Mouse (Mus musculus) heart, embryonic 16.5 days (tissue): ENCODE results near the gene Mpst. TPM values are rescaled to one million over a fixed set of nuclear protein-coding genes. Genes with fewer than 3 reads are reported as not detected.
A peak's percentile ranks its signal among the peaks of the same experiment; 100 is the strongest.

ENCODE experiments used
- ATAC-seq: fragments of 200-750 bp; cut with Nextera tagmentation; replicated peaks from 2 replicates; pipeline ENCODE4 v1.8.0; 2017; ENCODE audit warnings: moderate number of reproducible peaks; ENCODE audit not compliant: insufficient read depth, low FRiP score; ENCODE audit errors: extremely low read depth
- H3K27ac ChIP-seq: fragments of 300-500 bp; sonication (generic); 2 replicates; pipeline ENCODE4 v1.5.1; 2014; ENCODE audit warnings: mild to moderate bottlenecking, low read length, control low read depth, moderate library complexity
- H3K27me3 ChIP-seq: fragments of 300-500 bp; sonication (generic); 2 replicates; pipeline ENCODE4 v1.6.1; 2014; ENCODE audit warnings: low read length, mixed read lengths; ENCODE audit not compliant: control insufficient read depth, insufficient read depth
- H3K36me3 ChIP-seq: fragments of 300-500 bp; sonication (generic); 2 replicates; pipeline ENCODE4 v1.6.1; 2014; ENCODE audit not compliant: control insufficient read depth, insufficient read depth
- H3K4me1 ChIP-seq: fragments of 300-500 bp; sonication (generic); 2 replicates; pipeline ENCODE4 v1.6.1; 2014; ENCODE audit warnings: low read length, mixed read lengths; ENCODE audit not compliant: control insufficient read depth, insufficient read depth
- H3K4me2 ChIP-seq: fragments of 300-500 bp; sonication (generic); 2 replicates; pipeline ENCODE4 v1.6.1; 2014; ENCODE audit warnings: low read depth, mild to moderate bottlenecking, control low read depth, low read length
- H3K4me3 ChIP-seq: fragments of 300-500 bp; sonication (generic); 2 replicates; pipeline ENCODE4 v1.5.1; 2014; ENCODE audit warnings: mild to moderate bottlenecking, control low read depth, low read length
- H3K9ac ChIP-seq: fragments of 300-500 bp; sonication (generic); 2 replicates; pipeline ENCODE4 v1.6.1; 2014; ENCODE audit warnings: low read length, control low read depth
- H3K9me3 ChIP-seq: fragments of 300-500 bp; sonication (generic); replicated peaks from 2 replicates; pipeline ENCODE4 v1.6.1; 2016; ENCODE audit warnings: low read length; ENCODE audit not compliant: control insufficient read depth
- WGBS: fragments of 180-500 bp; shearing (Covaris S2); extraction: QIAGEN DNeasy Blood & Tissue Kit; methylation state at CpG from one replicate; pipeline ENCODE4 v1.1.7; 2014; 5-methylcytosine and 5-hydroxymethylcytosine counted together
- polyA plus RNA-seq: library from polyadenylated mRNA; unstranded; fragments of >200 nt; fragmentation: Nextera tagmentation; extraction: Ambion mirVana; gene quantifications from 2 replicates; pipeline ENCODE4 v1.2.1, GENCODE M21; 2015

The Mpst gene
- polyA plus RNA-seq, 1 experiment from 2014 or later: 2.1 TPM

- H3K36me3 ChIP-seq: no peaks in the 10 kb centered on the region
- no peaks in the 10 kb centered on the region for H3K4me1 ChIP-seq
- H3K27me3 ChIP-seq: no peaks in the 10 kb centered on the region
- no peak within 1 kb of the TSS for H3K27ac ChIP-seq
- no peak for ATAC-seq
- no peak within 1 kb of the TSS for H3K4me3 ChIP-seq
- H3K4me2 ChIP-seq: no peak within 1 kb of the TSS
- 82% methylated on average over 8 of the region's 8 CpGs for WGBS
- H3K9ac ChIP-seq: no peak within 1 kb of the TSS
- H3K9me3 ChIP-seq: no peaks in the 10 kb centered on the region
Measured at GRCm38 (mm10) chr15:78395478-78395962, 10.7 kb upstream of the Mpst start, which contains the start of gene Tex33. TSS of gene Tex33 (minus strand) at chr15:78395912.

- Histone ChIP-seq H3K4me3 (no peak overlapping the region), H3K9ac (peak overlapping the region; percentile 8; the same call in 1 of the 2 replicates), H3K4me1 (peaks cover 32% of the 10 kb centered on the region), H3K9me3 (no peaks in the 10 kb centered on the region), H3K36me3 (no peaks in the 10 kb centered on the region), H3K4me2 (no peak overlapping the region), H3K27ac (peak overlapping the region; percentile 84), H3K27me3 (no peaks in the 10 kb centered on the region)
- 70% methylated on average over 6 of the region's 6 CpGs for WGBS
- no peak for ATAC-seq
Measured at GRCm38 (mm10) chr15:78401345-78401744, 4.9 kb upstream of the Mpst start.

- Histone ChIP-seq H3K27me3 (no peaks in the 10 kb centered on the region), H3K4me1 (peaks cover 32% of the 10 kb centered on the region), H3K9me3 (no peaks in the 10 kb centered on the region), H3K4me3 (no peak overlapping the region), H3K4me2 (no peak overlapping the region), H3K9ac (peak overlapping the region; percentile 8; the same call in 1 of the 2 replicates), H3K36me3 (no peaks in the 10 kb centered on the region), H3K27ac (peak overlapping the region; percentile 84)
- peak; percentile 24; the same call in 1 of the 2 replicates for ATAC-seq
- 28% methylated on average over 4 of the region's 4 CpGs for WGBS
Measured at GRCm38 (mm10) chr15:78401921-78402320, 4.3 kb upstream of the Mpst start.

- 47% methylated on average over 7 of the region's 7 CpGs for WGBS
- peaks cover 36% of the 10 kb centered on the region for H3K4me1 ChIP-seq
- peak overlapping the region; percentile 84 for H3K27ac ChIP-seq
- no peaks in the 10 kb centered on the region for H3K9me3 ChIP-seq
- no peak overlapping the region for H3K4me3 ChIP-seq
- H3K27me3 ChIP-seq: no peaks in the 10 kb centered on the region
- 0 out of 2 replicates have a peak overlapping the region, but pooled peaks have one; percentile 23 for H3K9ac ChIP-seq
- ATAC-seq: no peak
- peak overlapping the region; percentile 63; the same call in 1 of the 2 replicates for H3K4me2 ChIP-seq
- no peaks in the 10 kb centered on the region for H3K36me3 ChIP-seq
Measured at GRCm38 (mm10) chr15:78402423-78402822, 3.8 kb upstream of the Mpst start.

GRCm38 (mm10) chr15:78403301-78403741 lies 2.9 kb upstream of the Mpst start:
- H3K4me1 ChIP-seq: peaks cover 36% of the 10 kb centered on the region
- H3K36me3 ChIP-seq: no peaks in the 10 kb centered on the region
- peak overlapping the region; percentile 37 for H3K9ac ChIP-seq
- H3K4me2 ChIP-seq: peak overlapping the region; percentile 63
- WGBS: 43% methylated on average over 3 of the region's 3 CpGs
- no peak for ATAC-seq
- H3K27me3 ChIP-seq: no peaks in the 10 kb centered on the region
- no peaks in the 10 kb centered on the region for H3K9me3 ChIP-seq
- peak overlapping the region; percentile 84 for H3K27ac ChIP-seq
- H3K4me3 ChIP-seq: peak overlapping the region; percentile 16

- peak overlapping the region; percentile 63 for H3K4me2 ChIP-seq
- H3K9me3 ChIP-seq: no peaks in the 10 kb centered on the region
- no peaks in the 10 kb centered on the region for H3K36me3 ChIP-seq
- 40% methylated on average over 1 of the region's 1 CpGs for WGBS
- peak overlapping the region; percentile 37 for H3K9ac ChIP-seq
- no peak for ATAC-seq
- peak overlapping the region; percentile 84 for H3K27ac ChIP-seq
- H3K27me3 ChIP-seq: peaks cover 5% of the 10 kb centered on the region
- peak overlapping the region; percentile 16 for H3K4me3 ChIP-seq
- H3K4me1 ChIP-seq: peaks cover 36% of the 10 kb centered on the region
Measured at GRCm38 (mm10) chr15:78403896-78404295, 2.3 kb upstream of the Mpst start.

GRCm38 (mm10) chr15:78405098-78405497 lies 1.1 kb upstream of the Mpst start:
- peak overlapping the region; percentile 63 for H3K4me2 ChIP-seq
- H3K27ac ChIP-seq: peak overlapping the region; percentile 87
- H3K27me3 ChIP-seq: peaks cover 13% of the 10 kb centered on the region
- no peaks in the 10 kb centered on the region for H3K36me3 ChIP-seq
- 54% methylated on average over 11 of the region's 11 CpGs for WGBS
- ATAC-seq: no peak
- H3K4me3 ChIP-seq: peak overlapping the region; percentile 67
- H3K9me3 ChIP-seq: no peaks in the 10 kb centered on the region
- H3K4me1 ChIP-seq: peaks cover 40% of the 10 kb centered on the region
- H3K9ac ChIP-seq: peak overlapping the region; percentile 88

GRCm38 (mm10) chr15:78405517-78406211 lies 552 bp upstream of the Mpst start, which contains the start of gene Tst:
TSS of gene Tst (minus strand) at chr15:78405907.
- H3K4me1 ChIP-seq: peaks cover 42% of the 10 kb centered on the region
- H3K27ac ChIP-seq: peak within 1 kb of the TSS; percentile 87
- peak; percentile 70 for ATAC-seq
- H3K36me3 ChIP-seq: no peaks in the 10 kb centered on the region
- H3K4me3 ChIP-seq: peak within 1 kb of the TSS; percentile 67
- H3K4me2 ChIP-seq: peak within 1 kb of the TSS; percentile 63
- peak within 1 kb of the TSS; percentile 88 for H3K9ac ChIP-seq
- H3K9me3 ChIP-seq: no peaks in the 10 kb centered on the region
- 2% methylated on average over 34 of the region's 34 CpGs for WGBS
- peaks cover 19% of the 10 kb centered on the region for H3K27me3 ChIP-seq

- Histone ChIP-seq H3K9me3 (no peaks in the 10 kb centered on the region), H3K9ac (peak overlapping the region; percentile 37; the same call in 1 of the 2 replicates), H3K27me3 (peaks cover 26% of the 10 kb centered on the region), H3K27ac (no peak overlapping the region), H3K4me1 (peaks cover 22% of the 10 kb centered on the region), H3K4me2 (peak overlapping the region; percentile 53), H3K36me3 (no peaks in the 10 kb centered on the region), H3K4me3 (peak overlapping the region; percentile 32)
- no peak for ATAC-seq
- WGBS: 29% methylated on average over 12 of the region's 12 CpGs
Measured at GRCm38 (mm10) chr15:78409570-78410052, 3.4 kb downstream of the Mpst start.
